Mouse (Mus musculus): ENCODE measurements around the gene Tsc22d1.

Gene Tsc22d1

DNA sequence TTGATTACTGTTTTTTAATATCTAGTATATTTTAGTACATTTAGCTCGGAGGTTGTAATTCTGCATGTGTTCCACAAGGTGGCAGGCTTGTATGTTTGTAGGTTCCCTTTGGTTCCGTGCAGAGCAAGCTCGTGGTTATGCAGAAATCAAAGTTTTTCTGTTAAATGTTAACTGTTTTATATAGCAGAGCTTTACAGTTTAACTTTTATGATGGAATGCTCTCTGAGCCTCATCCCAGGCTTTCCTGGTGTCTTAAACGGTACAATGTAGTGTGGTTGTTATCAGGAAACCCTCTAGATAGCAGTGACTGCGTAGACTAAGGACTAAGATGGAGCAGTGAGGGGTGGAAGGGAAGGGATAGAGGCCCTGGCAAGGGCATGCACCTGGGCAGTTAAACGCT, 65.1 kb downstream of the Tsc22d1 start:
- in situ Hi-C loops (cut with MboI; ENCODE audit: unreplicated experiment in 2 of 2) = loop anchor here (5.0 to 25.0 kb wide), 5 partner anchors 355 to 1782 kb away; no protein-coding TSS in a partner anchor

GRCm38 (mm10) chr14:76480507-76480906, 65.7 kb downstream of the Tsc22d1 start:
- in situ Hi-C loops (cut with MboI; ENCODE audit: unreplicated experiment in 2 of 2) = loop anchor here (25.0 kb wide), 2 partner anchors 1457 to 1782 kb away; no protein-coding TSS in a partner anchor

DNA sequence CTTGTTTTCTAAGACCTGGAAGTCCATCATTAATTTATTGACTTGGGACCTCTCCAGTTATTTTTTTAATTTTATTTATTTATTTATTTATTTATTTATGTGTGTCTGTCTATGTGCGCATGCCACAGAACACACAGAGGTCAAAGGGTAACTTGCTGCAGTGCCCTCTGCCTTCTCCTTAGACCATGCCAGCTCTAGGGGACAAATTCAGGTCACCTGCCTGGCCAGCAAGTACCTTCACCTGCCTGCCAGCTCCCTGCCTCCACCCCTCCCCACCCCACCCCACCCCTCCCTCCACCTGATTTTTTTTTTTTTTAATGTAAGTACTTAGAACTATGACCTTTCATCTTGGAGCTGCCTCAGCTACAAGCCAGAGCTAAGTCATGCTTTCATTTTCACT, 68.9 kb downstream of the Tsc22d1 start:
- in situ Hi-C loops (cut with MboI; ENCODE audit: unreplicated experiment in 2 of 2) = loop anchor here (25.0 kb wide), 2 partner anchors 1454 to 1779 kb away; no protein-coding TSS in a partner anchor

DNA sequence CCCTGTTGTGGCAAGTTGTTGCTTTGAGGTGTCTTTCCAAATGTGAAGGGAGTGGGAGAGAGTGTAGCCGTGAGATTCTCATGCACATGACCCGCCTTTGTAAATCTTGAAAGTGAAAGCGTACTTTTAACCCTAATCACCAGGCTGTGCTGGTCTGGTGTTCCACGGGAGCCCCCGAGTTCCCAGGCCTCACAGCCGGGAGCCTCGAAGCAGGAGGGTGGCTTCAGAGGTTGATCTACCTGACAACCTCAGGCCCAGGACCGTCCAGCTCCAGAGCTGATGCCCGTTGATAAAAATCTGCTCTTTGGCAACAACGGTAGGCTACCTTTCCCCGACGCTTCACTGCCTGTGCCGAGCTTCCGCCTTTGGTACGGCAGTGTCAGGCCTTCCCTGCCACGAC, 72.8 kb downstream of the Tsc22d1 start:
- in situ Hi-C loops (cut with MboI; ENCODE audit: unreplicated experiment in 2 of 2) = loop anchor here (25.0 kb wide), 2 partner anchors 1450 to 1775 kb away; no protein-coding TSS in a partner anchor

- in situ Hi-C loops (cut with MboI; ENCODE audit: unreplicated experiment in 2 of 2) = loop anchor here (25.0 kb wide), 2 partner anchors 1449 to 1774 kb away; no protein-coding TSS in a partner anchor
Observed at GRCm38 (mm10) chr14:76488101-76489044, 73.6 kb downstream of the Tsc22d1 start.

GRCm38 (mm10) chr14:76489128-76489527, 74.4 kb downstream of the Tsc22d1 start:
- in situ Hi-C loops (cut with MboI; ENCODE audit: unreplicated experiment in 2 of 2) = loop anchor here (25.0 kb wide), 2 partner anchors 1448 to 1773 kb away; no protein-coding TSS in a partner anchor

DNA sequence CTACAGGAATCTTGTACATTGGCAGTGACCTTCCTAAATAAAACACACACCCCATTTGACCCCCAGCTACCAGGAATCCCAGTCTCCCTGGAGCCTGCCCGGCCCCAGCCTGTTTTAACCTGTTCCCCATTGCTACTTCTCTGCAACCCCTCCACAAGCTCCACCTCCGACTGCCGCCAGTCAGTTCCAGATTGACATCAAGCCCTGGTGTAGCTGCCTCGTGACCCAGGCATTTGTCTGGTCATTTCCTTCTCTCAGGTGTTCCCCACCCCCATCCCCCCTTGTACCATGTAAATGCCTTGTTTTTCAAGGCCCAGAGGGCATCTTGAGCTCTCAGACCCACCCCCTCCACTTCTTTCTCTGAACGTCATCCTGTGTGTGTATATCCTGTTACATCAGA, 80.3 kb downstream of the Tsc22d1 start:
- in situ Hi-C loops (cut with MboI; ENCODE audit: unreplicated experiment in 2 of 2) = loop anchor here (25.0 kb wide), 2 partner anchors 1442 to 1767 kb away; no protein-coding TSS in a partner anchor

DNA sequence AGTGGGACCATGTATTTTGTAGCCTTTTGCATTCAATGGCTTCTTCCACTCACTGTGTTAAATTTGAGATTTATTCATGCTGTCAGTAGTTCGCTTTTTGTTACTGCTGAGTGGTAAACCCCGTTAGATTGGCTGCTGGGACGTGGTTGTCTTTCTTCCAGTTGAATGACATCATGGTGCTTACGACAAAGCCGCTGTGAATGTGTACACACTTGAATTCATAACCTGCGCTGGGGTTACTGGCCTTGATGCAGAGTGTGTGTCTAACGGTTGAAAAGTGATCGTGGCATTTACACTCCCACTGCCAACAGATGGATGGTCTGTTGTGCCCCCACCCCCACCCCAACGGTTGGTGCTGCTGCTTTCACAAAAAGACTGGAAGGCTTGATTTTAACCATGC, 82.4 kb downstream of the Tsc22d1 start:
- in situ Hi-C loops (cut with MboI; ENCODE audit: unreplicated experiment in 2 of 2) = loop anchor here (25.0 kb wide), 2 partner anchors 1440 to 1765 kb away; no protein-coding TSS in a partner anchor

- in situ Hi-C loops (cut with MboI; ENCODE audit: unreplicated experiment in 2 of 2) = loop anchor here (25.0 kb wide), 2 partner anchors 1439 to 1764 kb away; no protein-coding TSS in a partner anchor
Observed at GRCm38 (mm10) chr14:76498210-76498609, 83.4 kb downstream of the Tsc22d1 start.

DNA sequence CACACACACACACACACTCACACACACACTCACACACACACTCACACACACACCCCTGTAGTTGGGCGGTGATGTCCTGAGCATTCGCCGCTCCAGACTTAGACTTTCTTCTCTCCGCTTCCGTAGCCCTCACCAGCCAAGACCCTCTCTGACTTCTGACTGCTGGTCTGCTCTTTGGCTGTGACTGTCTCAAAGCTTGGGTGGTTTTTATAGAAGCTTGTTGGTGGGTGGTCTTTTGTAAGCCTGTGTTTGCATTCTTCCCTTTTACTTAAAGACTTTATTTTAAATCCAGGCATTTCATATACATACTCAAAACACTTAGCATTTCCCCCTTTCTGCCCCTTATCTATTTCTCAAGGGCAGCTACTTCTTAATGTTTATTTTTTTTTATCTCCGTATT, 84.7 kb downstream of the Tsc22d1 start:
- in situ Hi-C loops (cut with MboI; ENCODE audit: unreplicated experiment in 2 of 2) = loop anchor here (25.0 kb wide), 2 partner anchors 1438 to 1763 kb away; no protein-coding TSS in a partner anchor

DNA sequence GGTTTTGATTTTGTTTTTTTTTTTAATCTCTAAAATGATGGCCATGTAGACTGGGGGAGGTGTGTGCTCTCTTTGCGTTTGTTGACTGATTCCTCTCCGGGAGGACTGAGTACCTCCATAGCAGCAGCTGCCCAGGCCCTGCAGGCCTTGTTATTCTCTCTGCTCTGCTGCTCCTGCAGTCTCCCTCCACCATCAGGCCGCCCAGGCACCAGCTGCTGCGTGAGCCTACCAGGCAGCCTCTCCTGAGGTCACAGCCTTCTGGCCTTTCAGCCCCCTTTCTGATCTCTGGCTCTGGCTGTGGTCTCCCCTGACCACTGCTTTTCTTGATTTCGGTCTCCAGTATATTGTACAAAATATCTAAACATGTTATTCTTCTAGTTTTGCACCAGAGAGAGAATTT, 85.3 kb downstream of the Tsc22d1 start:
- in situ Hi-C loops (cut with MboI; ENCODE audit: unreplicated experiment in 2 of 2) = loop anchor here in 1 of 2 experiments (5.0 kb wide), 1 partner anchor 377 kb away; no protein-coding TSS in a partner anchor

DNA sequence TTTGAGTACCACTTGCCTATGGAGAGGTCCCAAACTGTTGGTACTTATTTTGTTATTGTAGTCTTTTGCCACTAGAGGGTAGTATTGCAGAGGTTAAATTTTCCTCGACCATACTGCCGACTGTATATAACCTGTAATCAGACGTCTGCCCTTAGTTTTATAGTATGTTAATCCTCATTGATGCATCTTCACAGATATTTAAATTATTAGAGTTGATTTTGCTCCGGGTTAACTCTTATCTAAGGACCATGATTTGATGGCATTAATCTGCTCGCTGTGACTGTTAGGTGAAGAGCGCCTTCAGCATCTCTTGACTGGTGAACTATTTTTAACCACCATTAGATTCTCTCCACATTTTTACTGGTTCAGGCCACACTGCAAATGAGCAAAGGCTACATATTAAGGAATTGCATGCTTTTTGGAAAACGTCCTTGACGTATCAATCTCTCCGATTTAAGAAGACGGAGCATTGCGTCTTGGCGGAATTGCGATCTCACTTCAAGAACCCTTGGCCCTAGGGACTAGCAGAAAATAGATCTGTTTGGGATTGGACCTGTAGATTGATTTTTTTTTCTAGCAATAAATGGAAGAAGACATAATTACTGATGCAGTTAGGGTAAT, 88.6 kb downstream of the Tsc22d1 start:
- in situ Hi-C loops (cut with MboI; ENCODE audit: unreplicated experiment in 2 of 2) = loop anchor here in 1 of 2 experiments (5.0 kb wide), 1 partner anchor 374 kb away; no protein-coding TSS in a partner anchor

DNA sequence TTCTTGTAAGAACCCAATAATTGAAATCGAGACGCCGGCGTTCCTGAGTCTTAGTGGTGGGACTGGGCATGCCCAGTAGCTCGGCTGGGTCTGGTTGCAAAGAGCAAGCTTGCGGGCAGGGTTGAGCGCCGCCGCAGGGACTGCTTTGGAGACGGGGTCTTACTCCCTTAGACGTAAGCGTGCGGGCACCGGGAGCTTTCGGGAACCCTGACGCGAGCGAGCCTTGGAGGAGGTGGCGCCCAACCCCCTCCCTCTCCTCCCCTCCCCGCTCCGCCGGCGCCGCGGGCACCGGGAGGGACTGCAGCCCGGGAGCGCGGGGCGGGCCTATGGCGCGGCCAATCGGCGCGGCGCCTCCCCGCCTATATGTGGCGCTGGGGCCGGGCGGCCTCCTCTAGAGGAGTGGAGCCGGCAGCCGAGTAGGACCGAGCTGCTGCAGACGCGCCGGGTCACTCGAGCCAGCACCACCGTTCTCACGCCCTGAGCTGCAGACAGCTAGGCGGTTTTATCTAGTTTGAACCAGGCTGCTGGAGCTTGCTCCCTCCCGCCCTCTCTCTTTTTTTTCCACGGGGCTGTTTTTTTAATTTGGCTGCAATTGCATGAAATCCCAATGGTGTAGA, 89.5 kb downstream of the Tsc22d1 start:
- in situ Hi-C loops (cut with MboI; ENCODE audit: unreplicated experiment in 2 of 2) = loop anchor here in 1 of 2 experiments (5.0 kb wide), 1 partner anchor 373 kb away; no protein-coding TSS in a partner anchor

DNA sequence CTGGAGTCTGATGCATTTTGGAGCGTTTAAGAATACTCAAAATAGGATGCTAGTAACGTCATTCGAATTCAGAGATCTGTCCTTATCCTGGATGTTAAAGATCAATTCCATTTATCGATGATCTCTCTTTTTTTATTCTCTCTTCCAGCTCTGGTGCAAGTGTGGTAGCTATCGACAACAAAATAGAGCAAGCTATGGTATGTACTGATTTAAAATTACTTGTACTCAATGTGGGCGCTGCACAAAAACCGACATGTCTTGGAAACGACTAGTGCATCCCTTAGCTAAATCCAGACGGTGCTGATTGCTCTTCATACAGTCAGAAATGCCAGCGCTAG, 90.3 kb downstream of the Tsc22d1 start:
- in situ Hi-C loops (cut with MboI; ENCODE audit: unreplicated experiment in 2 of 2) = loop anchor here in 1 of 2 experiments (5.0 kb wide), 1 partner anchor 367 kb away; no protein-coding TSS in a partner anchor

DNA sequence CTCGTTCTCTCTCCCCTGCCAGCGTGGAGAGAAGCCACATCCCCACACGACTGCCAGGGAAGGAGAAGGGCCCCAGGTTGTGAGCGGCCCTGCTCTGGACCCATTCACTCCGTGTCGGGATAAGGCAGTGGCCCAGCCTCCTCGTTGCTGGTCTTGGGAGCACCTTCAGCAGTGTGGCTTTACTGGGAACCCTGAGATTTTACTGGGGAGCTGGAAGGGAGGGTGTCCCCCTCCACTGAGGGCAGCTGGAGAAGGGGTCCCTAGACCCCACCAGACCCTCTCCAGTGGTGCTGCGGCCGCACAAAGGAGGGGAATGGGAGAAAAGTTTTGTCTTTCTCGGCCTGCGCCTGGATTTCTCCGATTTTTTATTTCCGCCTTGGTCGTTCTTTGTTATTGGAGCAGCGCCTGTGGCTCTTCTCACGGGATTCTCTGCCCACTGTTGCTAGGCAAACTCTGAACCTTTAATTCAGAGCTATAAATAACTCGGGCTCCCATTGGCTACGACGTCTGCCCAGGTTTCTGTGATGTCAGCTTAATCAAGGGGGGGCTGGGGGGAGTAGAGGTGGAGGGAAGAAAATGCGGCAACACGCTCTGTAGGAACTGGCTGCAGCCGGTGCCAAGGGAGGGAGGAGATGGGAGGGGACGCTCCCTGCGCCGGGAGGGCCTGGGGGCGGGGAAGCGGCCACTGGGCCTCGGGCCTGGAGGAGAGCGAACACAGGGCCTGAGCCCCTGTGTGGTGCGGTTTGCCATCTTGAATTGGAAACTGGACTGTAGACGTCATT, 90.9 kb downstream of the Tsc22d1 start:
- in situ Hi-C loops (cut with MboI; ENCODE audit: unreplicated experiment in 2 of 2) = loop anchor here in 1 of 2 experiments (5.0 kb wide), 1 partner anchor 367 kb away; no protein-coding TSS in a partner anchor

- in situ Hi-C loops (cut with MboI; ENCODE audit: unreplicated experiment in 2 of 2) = loop anchor here in 1 of 2 experiments (5.0 kb wide), 1 partner anchor 366 kb away; no protein-coding TSS in a partner anchor
Observed at GRCm38 (mm10) chr14:76506425-76507205, 91.9 kb downstream of the Tsc22d1 start.

GRCm38 (mm10) chr14:76507357-76507756, 92.6 kb downstream of the Tsc22d1 start:
- in situ Hi-C loops (cut with MboI; ENCODE audit: unreplicated experiment in 2 of 2) = loop anchor here in 1 of 2 experiments (5.0 kb wide), 1 partner anchor 365 kb away; no protein-coding TSS in a partner anchor

GRCm38 (mm10) chr14:76507804-76508500, 93.2 kb downstream of the Tsc22d1 start:
- in situ Hi-C loops (cut with MboI; ENCODE audit: unreplicated experiment in 2 of 2) = loop anchor here in 1 of 2 experiments (5.0 kb wide), 1 partner anchor 364 kb away; no protein-coding TSS in a partner anchor
